Mouse (Mus musculus): ENCODE data around the gene Mon2.

- TF ChIP-seq CTCF (IDR thresholded peaks at IDR 0.05; ENCODE audit: borderline replicate concordance, extremely low read depth, insufficient read depth, insufficient read length), result no peak
- no peak for TF ChIP-seq POLR2A (IDR thresholded peaks at IDR 0.05; ENCODE audit: borderline replicate concordance, extremely low read depth, insufficient read depth, insufficient read length, poor library complexity, severe bottlenecking)
These were observed 118.4 kb downstream of the Mon2 start for GRCm38 (mm10) chr10:122957918-122958317.

All from brain, embryonic 14.5 days (tissue).